21 mouse cellular contexts compared by ENCODE assay signal in the genomic region with DNA sequence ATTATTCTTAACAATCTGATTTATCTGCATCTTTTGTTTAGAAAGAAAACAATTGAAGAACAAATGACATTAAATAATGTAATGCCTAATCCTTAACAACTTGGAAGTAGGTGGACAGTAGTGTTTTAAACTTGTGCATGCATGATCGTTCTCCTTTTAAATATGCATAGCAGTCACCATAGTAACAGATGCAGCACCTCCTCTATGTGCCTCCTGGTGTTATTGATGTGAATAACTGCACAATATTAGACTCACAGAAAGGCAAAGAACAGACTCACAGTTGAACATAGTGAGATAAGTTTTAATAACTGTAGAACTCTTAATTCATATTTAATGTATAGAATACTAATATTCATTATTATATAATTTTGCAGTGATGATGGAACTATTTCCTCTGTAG. TPM values are rescaled to one million over a fixed set of nuclear protein-coding genes. Genes with fewer than 3 reads are reported as not detected.
DNase-seq lines count a peak whose midpoint lies in the region; ATAC-seq and TF ChIP-seq lines count a peak whose summit lies in the region.
"Had no signal": no experiment of that assay in that cellular context is flagged by ENCODE, and none has a peak within 500 bp of the region (broad histone marks: within the 10 kb centered on the region; RNA-seq: fewer than 3 reads in every experiment).

No protein-coding gene starts in this region.

- H3K4me1 ChIP-seq in forebrain, embryonic 16.5 days (replicated peaks; ENCODE audit: control insufficient read depth, insufficient read depth, low read length), result 0 out of 2 replicates have a peak, but pooled peaks cover 4% of the 10 kb centered on the region
- no peaks in the 10 kb centered on the region for H3K4me1 ChIP-seq in hindbrain, embryonic 16.5 days (ENCODE audit: control insufficient read depth, insufficient read depth, low read depth, low read length)
- H3K4me1 ChIP-seq in midbrain, postnatal 0 days (ENCODE audit: insufficient read depth, low read length), result no peaks in the 10 kb centered on the region; the same call in 1 of the 2 replicates
- H3K4me1 ChIP-seq: embryonic facial prominence, embryonic 12.5 days; heart, embryonic 12.5 days; liver, embryonic 12.5 days had no signal

- H3K4me3 ChIP-seq in layer of hippocampus, adult 2 months, result no peak overlapping the region
- H3K4me3 ChIP-seq in forebrain, embryonic 16.5 days (replicated peaks; ENCODE audit: low read length), result no peak overlapping the region
- no peak overlapping the region for H3K4me3 ChIP-seq in hindbrain, embryonic 16.5 days (ENCODE audit: low read length)
- H3K4me3 ChIP-seq in midbrain, postnatal 0 days (ENCODE audit: low read depth, low read length), result no peak overlapping the region
- H3K4me3 ChIP-seq: embryonic facial prominence, embryonic 12.5 days; erythroblast, embryonic 14.5 days; heart, embryonic 12.5 days; liver, embryonic 12.5 days had no signal

- H3K9ac ChIP-seq in forebrain, embryonic 16.5 days (replicated peaks; ENCODE audit: low read depth, low read length), result no peak overlapping the region
- no peak overlapping the region for H3K9ac ChIP-seq in hindbrain, embryonic 16.5 days (ENCODE audit: low read depth, low read length)
- H3K9ac ChIP-seq in midbrain, postnatal 0 days (replicated peaks; ENCODE audit: low read length, poor library complexity, severe bottlenecking), result no peak overlapping the region
- H3K9ac ChIP-seq: embryonic facial prominence, embryonic 12.5 days; heart, embryonic 12.5 days; liver, embryonic 12.5 days; lung, embryonic 14.5 days had no signal

- no peak overlapping the region for H3K4me2 ChIP-seq in forebrain, embryonic 16.5 days (ENCODE audit: low read length)
- no peak overlapping the region for H3K4me2 ChIP-seq in hindbrain, embryonic 16.5 days (ENCODE audit: low read length)
- no peak overlapping the region for H3K4me2 ChIP-seq in midbrain, postnatal 0 days (ENCODE audit: low read depth, low read length, poor library complexity, severe bottlenecking)
- H3K4me2 ChIP-seq: embryonic facial prominence, embryonic 12.5 days; heart, embryonic 12.5 days; liver, embryonic 12.5 days; lung, embryonic 14.5 days had no signal

- H3K9me3 ChIP-seq in forebrain, embryonic 16.5 days (ENCODE audit: control insufficient read depth, low read length), result no peaks in the 10 kb centered on the region
- H3K9me3 ChIP-seq in hindbrain, embryonic 16.5 days (ENCODE audit: control insufficient read depth, low read length), result no peaks in the 10 kb centered on the region
- no peaks in the 10 kb centered on the region for H3K9me3 ChIP-seq in midbrain, postnatal 0 days (ENCODE audit: low read length)
- H3K9me3 ChIP-seq: embryonic facial prominence, embryonic 12.5 days; heart, embryonic 12.5 days; liver, embryonic 12.5 days had no signal

- no peaks in the 10 kb centered on the region for H3K27me3 ChIP-seq in forebrain, embryonic 16.5 days (replicated peaks; ENCODE audit: control insufficient read depth, insufficient read depth, low read length)
- H3K27me3 ChIP-seq in hindbrain, embryonic 16.5 days (replicated peaks; ENCODE audit: control insufficient read depth, insufficient read depth, low read length), result no peaks in the 10 kb centered on the region
- no peaks in the 10 kb centered on the region for H3K27me3 ChIP-seq in midbrain, postnatal 0 days (ENCODE audit: insufficient read depth, low read length)
- H3K27me3 ChIP-seq: embryonic facial prominence, embryonic 12.5 days; heart, embryonic 12.5 days; liver, embryonic 12.5 days had no signal

- H3K36me3 ChIP-seq in forebrain, embryonic 16.5 days (ENCODE audit: control insufficient read depth, insufficient read depth), result no peaks in the 10 kb centered on the region
- no peaks in the 10 kb centered on the region for H3K36me3 ChIP-seq in hindbrain, embryonic 16.5 days (ENCODE audit: control insufficient read depth, insufficient read depth, low read length)
- H3K36me3 ChIP-seq in midbrain, postnatal 0 days (ENCODE audit: insufficient read depth, low read length), result no peaks in the 10 kb centered on the region
- H3K36me3 ChIP-seq: embryonic facial prominence, embryonic 12.5 days; heart, embryonic 12.5 days; liver, embryonic 12.5 days had no signal

- TF ChIP-seq CTCF in layer of hippocampus, adult 2 months (conservative IDR thresholded peaks at IDR 0.05), result peak; percentile 52
- TF ChIP-seq CTCF in midbrain, postnatal 0 days (IDR thresholded peaks at IDR 0.05), result peak; percentile 57

- peak; percentile 76 for ATAC-seq in forebrain, embryonic 16.5 days
- ATAC-seq in hindbrain, embryonic 16.5 days, result peak; percentile 86
- peak; percentile 65 for ATAC-seq in midbrain, postnatal 0 days (ENCODE audit: low FRiP score)
- ATAC-seq: inflammation-experienced regulatory T-cells, adult 6 months; liver, embryonic 12.5 days had no signal

- DNase-seq in layer of hippocampus, adult 2 months (ENCODE audit: low spot score in 2 of 2), result no peak
- no peak for DNase-seq in layer of hippocampus, adult 9-11 months
- DNase-seq in midbrain, postnatal 0 days (ENCODE audit: low spot score), result peak; percentile 42
- no peak for DNase-seq in urinary bladder, postnatal 36 days (ENCODE audit: low spot score in 2 of 2)
- DNase-seq in ovary, adult 18-20 months (ENCODE audit: low spot score), result no peak
- DNase-seq: B cell, adult 2 months; cerebellum, adult 9-11 months; gastrocnemius, postnatal 10 days; heart, adult 11 months; heart, postnatal 14 days; kidney, postnatal 36 days; lung, embryonic 14.5 days; lung, postnatal 4 days; thymus, postnatal 4 days had no signal

- 9% methylated on average over 1 of the region's 1 CpGs for WGBS in forebrain, embryonic 16.5 days
- WGBS in hindbrain, embryonic 16.5 days, result 18% methylated on average over 1 of the region's 1 CpGs
- WGBS in midbrain, postnatal 0 days, result 5% methylated on average over 1 of the region's 1 CpGs

- H3K27ac ChIP-seq in layer of hippocampus, adult 2 months, result no peak overlapping the region
- H3K27ac ChIP-seq in forebrain, embryonic 16.5 days (ENCODE audit: low read length), result no peak overlapping the region
- no peak overlapping the region for H3K27ac ChIP-seq in hindbrain, embryonic 16.5 days (ENCODE audit: low read depth, low read length)
- H3K27ac ChIP-seq in midbrain, postnatal 0 days (ENCODE audit: low read depth, low read length), result no peak overlapping the region
- H3K27ac ChIP-seq: embryonic facial prominence, embryonic 12.5 days; liver, embryonic 12.5 days had no signal

RNA-seq across cellular contexts. Expression of a gene that starts 12.6 kb away (rescaled TPM):
- total RNA-seq in layer of hippocampus, adult 2 months (2021), result 1 to 10 TPM; 5.4 to 5.5 TPM
- polyA plus RNA-seq in forebrain, embryonic 16.5 days (2015; fragmentation: Nextera tagmentation; extraction: Ambion mirVana), result 6.2 and 8.1 TPM in 2 replicates
- 6.7 and 7.2 TPM in 2 replicates for polyA plus RNA-seq in hindbrain, embryonic 16.5 days (2015; fragmentation: Nextera tagmentation; extraction: Ambion mirVana)
- total RNA-seq in midbrain, postnatal 0 days (2014; rRNA removed), result 3.0 and 3.5 TPM in 2 replicates
- polyA plus RNA-seq in midbrain, postnatal 0 days (2015; fragmentation: Nextera tagmentation; extraction: Ambion mirVana), result 2.9 and 3.7 TPM in 2 replicates
- polyA plus RNA-seq: erythroblast, embryonic 14.5 days; inflammation-experienced regulatory T-cells, adult 6 months had no signal
